ENCODE assay signal across 15 mouse cellular contexts in the genomic region with DNA sequence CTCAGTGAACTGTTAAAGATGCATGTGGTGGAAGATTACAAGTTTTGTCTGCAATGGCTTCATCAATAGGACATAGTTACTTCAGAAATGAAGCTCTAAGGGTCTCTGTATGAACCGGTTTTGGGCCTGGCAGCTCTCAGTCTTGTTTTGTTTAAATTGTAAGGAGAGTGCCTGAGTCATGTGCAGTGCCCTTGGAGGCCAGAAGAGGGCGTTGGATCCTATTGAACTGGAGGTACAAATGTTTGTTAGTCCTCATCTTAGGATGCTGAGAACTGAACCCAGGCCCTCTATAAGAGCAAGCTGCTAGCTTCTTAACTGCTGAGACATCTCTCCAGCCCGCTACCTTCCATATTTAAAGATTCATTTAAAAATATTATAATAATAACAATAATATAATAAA. TPM values are rescaled to one million over a fixed set of nuclear protein-coding genes. Genes with fewer than 3 reads are reported as not detected.
A peak's percentile ranks its signal among the peaks of the same experiment; 100 is the strongest.
DNase-seq lines count a peak whose midpoint lies in the region; ATAC-seq and TF ChIP-seq lines count a peak whose summit lies in the region.
"Had no signal": no experiment of that assay in that cellular context is flagged by ENCODE, and none has a peak within 500 bp of the region (broad histone marks: within the 10 kb centered on the region; RNA-seq: fewer than 3 reads in every experiment).

No protein-coding gene starts in this region.

- H3K4me3 ChIP-seq in gastrocnemius, adult 2 months, result no peak overlapping the region
- H3K4me3 ChIP-seq in liver, embryonic 14.5 days (ENCODE audit: insufficient read depth in 1 of 2, low read depth in 2 of 2, low read length in 2 of 2), result no peak overlapping the region
- no peak overlapping the region for H3K4me3 ChIP-seq in liver, embryonic 12.5 days
- H3K4me3 ChIP-seq in E14TG2a.4 (replicated peaks; ENCODE audit: low read length), result no peak overlapping the region
- H3K4me3 ChIP-seq: intestine, embryonic 15.5 days; liver, embryonic 15.5 days; myocyte had no signal

- peak; percentile 32 for TF ChIP-seq CTCF in gastrocnemius, adult 2 months (IDR thresholded peaks at IDR 0.05)
- TF ChIP-seq CTCF in liver, embryonic 14.5 days (IDR thresholded peaks at IDR 0.05; ENCODE audit: low read depth), result peak; percentile 49
- TF ChIP-seq CTCF in E14TG2a.4 (conservative IDR thresholded peaks at IDR 0.05; ENCODE audit: low read length), result peak; percentile 55

- H3K27me3 ChIP-seq in liver, embryonic 14.5 days (ENCODE audit: control insufficient read depth, insufficient read depth, low read length), result peaks cover 25% of the 10 kb centered on the region
- peaks cover 26% of the 10 kb centered on the region for H3K27me3 ChIP-seq in liver, embryonic 12.5 days (replicated peaks)
- peaks cover 45% of the 10 kb centered on the region for H3K27me3 ChIP-seq in E14TG2a.4 (ENCODE audit: insufficient read depth, low read length)

- ATAC-seq in liver, embryonic 14.5 days (ENCODE audit: insufficient read depth), result no peak
- ATAC-seq in liver, embryonic 12.5 days, result no peak
- no peak for ATAC-seq in megakaryocyte, adult 5-6 weeks (ENCODE audit: poor library complexity, severe bottlenecking)
- ATAC-seq: intestine, embryonic 15.5 days had no signal

- WGBS in liver, embryonic 14.5 days (ENCODE audit: insufficient replicate concordance), result 50% methylated on average over 3 of the region's 3 CpGs
- WGBS in liver, embryonic 12.5 days (ENCODE audit: insufficient replicate concordance), result 47% methylated on average over 3 of the region's 3 CpGs

- H3K4me2 ChIP-seq in liver, embryonic 14.5 days (ENCODE audit: low read depth), result no peak overlapping the region
- no peak overlapping the region for H3K4me2 ChIP-seq in liver, embryonic 12.5 days
- H3K4me2 ChIP-seq: intestine, embryonic 15.5 days; liver, embryonic 15.5 days had no signal

- DNase-seq in gastrocnemius, adult 2 months, result no peak
- DNase-seq in gastrocnemius, adult 18-20 months (ENCODE audit: low spot score), result no peak
- DNase-seq in liver, embryonic 14.5 days (ENCODE audit: low read depth in 3 of 3, low spot score in 3 of 3), result no peak
- DNase-seq in induced T-regulatory cell, adult 2 months (ENCODE audit: low read depth), result peak; percentile 59
- DNase-seq in Muller cell, postnatal 12 days (ENCODE audit: inconsistent ontology term), result no peak
- DNase-seq: cerebellum, adult 9-10 months; heart, adult 18-20 months; heart, postnatal 4 days had no signal

- TF ChIP-seq EP300 in liver, embryonic 14.5 days (IDR thresholded peaks at IDR 0.05; ENCODE audit: low read depth), result no peak

- no peak overlapping the region for H3K9ac ChIP-seq in liver, embryonic 14.5 days (replicated peaks)
- no peak overlapping the region for H3K9ac ChIP-seq in liver, embryonic 12.5 days
- H3K9ac ChIP-seq: intestine, embryonic 15.5 days; liver, embryonic 15.5 days had no signal

- no peaks in the 10 kb centered on the region for H3K36me3 ChIP-seq in liver, embryonic 14.5 days (replicated peaks; ENCODE audit: control insufficient read depth, insufficient read depth, low read depth)
- no peaks in the 10 kb centered on the region for H3K36me3 ChIP-seq in liver, embryonic 12.5 days
- H3K36me3 ChIP-seq in E14TG2a.4 (ENCODE audit: insufficient read depth, low read length), result no peaks in the 10 kb centered on the region
- H3K36me3 ChIP-seq: intestine, embryonic 15.5 days; liver, embryonic 15.5 days had no signal

- peaks cover 0 to 14% of the 10 kb centered on the region in 2 experiments for H3K4me1 ChIP-seq in liver, embryonic 14.5 days (replicated peaks; ENCODE audit: control insufficient read depth in 2 of 2, insufficient read depth in 2 of 2, low read length in 1 of 2)
- H3K4me1 ChIP-seq in liver, embryonic 12.5 days, result peaks cover 38% of the 10 kb centered on the region
- H3K4me1 ChIP-seq in E14TG2a.4 (replicated peaks; ENCODE audit: low read depth, low read length), result peaks cover 33% of the 10 kb centered on the region

- intact Hi-C loops in gastrocnemius, adult 2 months (cut with DNase I), result loop anchor here (5.0 kb wide), 1 partner anchor 136 kb away; no protein-coding TSS in a partner anchor

- H3K27ac ChIP-seq in gastrocnemius, adult 2 months, result no peak overlapping the region
- H3K27ac ChIP-seq in liver, embryonic 14.5 days, result no peak overlapping the region
- H3K27ac ChIP-seq in liver, embryonic 12.5 days, result no peak overlapping the region
- H3K27ac ChIP-seq: intestine, embryonic 15.5 days; liver, embryonic 15.5 days had no signal

- no peaks in the 10 kb centered on the region for H3K9me3 ChIP-seq in liver, embryonic 14.5 days (ENCODE audit: control insufficient read depth, low read length)
- H3K9me3 ChIP-seq in liver, embryonic 12.5 days (replicated peaks), result no peaks in the 10 kb centered on the region
- no peaks in the 10 kb centered on the region for H3K9me3 ChIP-seq in E14TG2a.4 (ENCODE audit: low read length)
- H3K9me3 ChIP-seq: intestine, embryonic 15.5 days; liver, embryonic 15.5 days had no signal

RNA-seq across cellular contexts. Expression of gene Hspa2, which starts 2.3 kb away (rescaled TPM):
- 1 to 10 TPM; 6.9 to 7.0 TPM for total RNA-seq in gastrocnemius, adult 2 months (2021)
- 1 to 10 TPM; 7.1 to 9.7 TPM for total RNA-seq in gastrocnemius, adult 18-20 months (2021)
- polyA plus RNA-seq in liver, embryonic 14.5 days (2012; rRNA removed), result 1.0 and 1.3 TPM in 2 replicates
- polyA plus RNA-seq in liver, embryonic 14.5 days (2014; fragmentation: Nextera tagmentation; extraction: Ambion mirVana), result 1.4 and 1.9 TPM in 2 replicates
- polyA plus RNA-seq in liver, embryonic 12.5 days (2016; fragmentation: Nextera tagmentation; extraction: Ambion mirVana), result 2.1 and 2.9 TPM in 2 replicates
- total RNA-seq in megakaryocyte, adult 5-6 weeks (2015), result 1.3 and 2.2 TPM in 2 replicates
- 4.8 and 6.7 TPM in 2 replicates for total RNA-seq in megakaryocyte, adult 5-6 weeks (2017)

RNA-seq across cellular contexts. Expression of gene Ppp1r36, which starts 15.7 kb away (rescaled TPM):
- not detected for total RNA-seq in gastrocnemius, adult 2 months (2021)
- under 1 TPM in 1 of 2 experiments, not detected in 1; 0.19 TPM for total RNA-seq in gastrocnemius, adult 18-20 months (2021)
- polyA plus RNA-seq in liver, embryonic 14.5 days (2012; rRNA removed), result 0.03 and 0.04 TPM in 2 replicates
- 0.09 TPM in 1 of 2 replicates, not detected in the other for polyA plus RNA-seq in liver, embryonic 14.5 days (2014; fragmentation: Nextera tagmentation; extraction: Ambion mirVana)
- 0.18 and 0.29 TPM in 2 replicates for polyA plus RNA-seq in liver, embryonic 12.5 days (2016; fragmentation: Nextera tagmentation; extraction: Ambion mirVana)
- total RNA-seq in megakaryocyte, adult 5-6 weeks (2015), result 0.58 TPM in 1 of 2 replicates, not detected in the other
- total RNA-seq in megakaryocyte, adult 5-6 weeks (2017), result 0.18 TPM in 1 of 2 replicates, not detected in the other
- total RNA-seq: megakaryocyte-erythroid progenitor cell, adult 5-6 weeks had no signal
- polyA plus RNA-seq: myocyte had no signal

RNA-seq across cellular contexts. Expression of gene Zbtb1, which starts 31.6 kb away (rescaled TPM):
- 1 to 10 TPM; 3.6 to 4.3 TPM for total RNA-seq in gastrocnemius, adult 2 months (2021)
- total RNA-seq in gastrocnemius, adult 18-20 months (2021), result 1 to 10 TPM; 3.9 to 4.0 TPM
- 1.5 and 2.6 TPM in 2 replicates for polyA plus RNA-seq in liver, embryonic 14.5 days (2012; rRNA removed)
- polyA plus RNA-seq in liver, embryonic 14.5 days (2014; fragmentation: Nextera tagmentation; extraction: Ambion mirVana), result 3.5 and 4.4 TPM in 2 replicates
- polyA plus RNA-seq in liver, embryonic 12.5 days (2016; fragmentation: Nextera tagmentation; extraction: Ambion mirVana), result 7.3 and 8.2 TPM in 2 replicates
- 8.9 and 11.7 TPM in 2 replicates for total RNA-seq in megakaryocyte, adult 5-6 weeks (2015)
- 9.1 and 10.1 TPM in 2 replicates for total RNA-seq in megakaryocyte, adult 5-6 weeks (2017)

RNA-seq across cellular contexts. Expression of gene Zbtb25, which starts 32.3 kb away (rescaled TPM):
- total RNA-seq in gastrocnemius, adult 2 months (2021), result 1 to 10 TPM; 6.5 to 7.2 TPM
- 1 to 10 TPM; 5.8 to 8.5 TPM for total RNA-seq in gastrocnemius, adult 18-20 months (2021)
- polyA plus RNA-seq in liver, embryonic 14.5 days (2012; rRNA removed), result 5.1 and 5.6 TPM in 2 replicates
- 7.2 and 7.8 TPM in 2 replicates for polyA plus RNA-seq in liver, embryonic 14.5 days (2014; fragmentation: Nextera tagmentation; extraction: Ambion mirVana)
- 10.3 and 10.8 TPM in 2 replicates for polyA plus RNA-seq in liver, embryonic 12.5 days (2016; fragmentation: Nextera tagmentation; extraction: Ambion mirVana)
- 11.9 and 13.5 TPM in 2 replicates for total RNA-seq in megakaryocyte, adult 5-6 weeks (2015)
- total RNA-seq in megakaryocyte, adult 5-6 weeks (2017), result 7.2 and 9.2 TPM in 2 replicates
